Mouse (Mus musculus): ENCODE measurements around the gene Polr2l. TPM values are rescaled to one million over a fixed set of nuclear protein-coding genes. Genes with fewer than 3 reads are reported as not detected.

Polr2l gene
- polyA plus RNA-seq, 1 experiment from 2014 or later: 50.5 TPM

GRCm38 (mm10) chr7:141431434-141432185 is 43.3 kb downstream of the Polr2l start:
- H3K36me3 ChIP-seq (ENCODE audit: insufficient read depth, low read length): no peaks in the 10 kb centered on the region; the same call in 1 of the 2 replicates
- TF ChIP-seq EP300 (IDR thresholded peaks at IDR 0.05) (no peak), CTCF (IDR thresholded peaks at IDR 0.05) (no peak)
- H3K27me3 ChIP-seq (replicated peaks; ENCODE audit: insufficient read depth, low read length): no peaks in the 10 kb centered on the region
- H3K4me3 ChIP-seq (ENCODE audit: low read depth, low read length): no peak overlapping the region
- no peak overlapping the region for H3K9ac ChIP-seq (replicated peaks; ENCODE audit: low read depth)
- peaks cover 12% of the 10 kb centered on the region for H3K4me1 ChIP-seq (ENCODE audit: insufficient read depth, low read depth, low read length)
- ATAC-seq (no peak), DNase-seq (ENCODE audit: low spot score) (no peak)
- H3K4me2 ChIP-seq (replicated peaks; ENCODE audit: low read depth, low read length): no peak overlapping the region
- H3K27ac ChIP-seq (ENCODE audit: low read length): no peak overlapping the region
- WGBS: 90% methylated on average over 19 of the region's 19 CpGs
- no peaks in the 10 kb centered on the region for H3K9me3 ChIP-seq (ENCODE audit: low read length)

GRCm38 (mm10) chr7:141430585-141431240 is 44.2 kb downstream of the Polr2l start:
- DNase-seq (ENCODE audit: low spot score) (no peak), ATAC-seq (no peak)
- H3K4me1 ChIP-seq (ENCODE audit: insufficient read depth, low read depth, low read length): peaks cover 11% of the 10 kb centered on the region
- no peak overlapping the region for H3K4me3 ChIP-seq (ENCODE audit: low read depth, low read length)
- 96% methylated on average over 9 of the region's 9 CpGs for WGBS
- TF ChIP-seq EP300 (IDR thresholded peaks at IDR 0.05) (no peak), CTCF (IDR thresholded peaks at IDR 0.05) (no peak)
- H3K27ac ChIP-seq (ENCODE audit: low read length): no peak overlapping the region
- no peak overlapping the region for H3K9ac ChIP-seq (replicated peaks; ENCODE audit: low read depth)
- H3K4me2 ChIP-seq (replicated peaks; ENCODE audit: low read depth, low read length): no peak overlapping the region
- H3K36me3 ChIP-seq (ENCODE audit: insufficient read depth, low read length): no peaks in the 10 kb centered on the region; the same call in 1 of the 2 replicates
- no peaks in the 10 kb centered on the region for H3K27me3 ChIP-seq (replicated peaks; ENCODE audit: insufficient read depth, low read length)
- no peaks in the 10 kb centered on the region for H3K9me3 ChIP-seq (ENCODE audit: low read length)

DNA sequence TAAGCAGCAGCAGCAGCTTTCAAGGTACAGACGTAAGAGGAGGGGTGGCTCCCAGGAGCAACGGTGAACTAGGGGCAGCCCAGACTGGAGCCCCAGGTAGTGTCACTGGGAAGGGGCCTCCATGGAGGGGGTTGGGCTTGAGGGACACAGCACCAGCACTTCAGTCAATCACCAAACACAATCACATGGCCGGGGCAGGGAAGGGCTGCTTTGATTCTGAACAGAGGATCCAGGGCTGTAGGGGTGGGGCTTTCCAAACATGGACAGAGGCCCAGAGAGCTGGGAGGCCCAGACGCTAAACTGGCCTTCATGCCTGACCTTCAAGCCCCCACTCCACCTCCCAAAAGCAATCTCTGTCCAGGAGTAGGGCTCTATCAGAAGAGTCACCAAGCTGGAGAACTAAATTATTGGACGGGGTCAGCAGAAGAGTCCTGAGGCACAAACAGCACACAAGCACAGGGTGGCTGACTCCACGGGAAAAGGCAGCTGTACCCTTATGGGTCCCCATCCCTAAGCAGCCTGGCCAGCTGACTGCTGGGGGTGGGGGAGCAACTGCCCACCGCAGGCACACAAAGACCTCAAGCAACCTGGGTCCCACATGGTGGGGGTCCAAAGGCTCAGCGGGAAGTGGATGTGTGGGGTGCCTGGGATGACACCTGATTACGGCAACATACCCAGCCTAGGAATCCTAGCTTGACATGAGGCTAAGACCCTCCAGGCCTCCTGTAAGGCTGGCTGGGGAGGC is 44.9 kb downstream of the Polr2l start:
- 60% methylated on average over 9 of the region's 9 CpGs for WGBS
- H3K4me2 ChIP-seq (replicated peaks; ENCODE audit: low read depth, low read length): no peak overlapping the region
- H3K27ac ChIP-seq (ENCODE audit: low read length): no peak overlapping the region
- no peak for TF ChIP-seq EP300 (IDR thresholded peaks at IDR 0.05)
- TF ChIP-seq CTCF (IDR thresholded peaks at IDR 0.05): no peak
- H3K4me1 ChIP-seq (ENCODE audit: insufficient read depth, low read depth, low read length): peaks cover 8% of the 10 kb centered on the region
- no peaks in the 10 kb centered on the region for H3K9me3 ChIP-seq (ENCODE audit: low read length)
- no peak for ATAC-seq
- no peaks in the 10 kb centered on the region for H3K27me3 ChIP-seq (replicated peaks; ENCODE audit: insufficient read depth, low read length)
- no peak overlapping the region for H3K4me3 ChIP-seq (ENCODE audit: low read depth, low read length)
- DNase-seq (ENCODE audit: low spot score): no peak
- no peaks in the 10 kb centered on the region; the same call in 1 of the 2 replicates for H3K36me3 ChIP-seq (ENCODE audit: insufficient read depth, low read length)
- no peak overlapping the region for H3K9ac ChIP-seq (replicated peaks; ENCODE audit: low read depth)

DNA sequence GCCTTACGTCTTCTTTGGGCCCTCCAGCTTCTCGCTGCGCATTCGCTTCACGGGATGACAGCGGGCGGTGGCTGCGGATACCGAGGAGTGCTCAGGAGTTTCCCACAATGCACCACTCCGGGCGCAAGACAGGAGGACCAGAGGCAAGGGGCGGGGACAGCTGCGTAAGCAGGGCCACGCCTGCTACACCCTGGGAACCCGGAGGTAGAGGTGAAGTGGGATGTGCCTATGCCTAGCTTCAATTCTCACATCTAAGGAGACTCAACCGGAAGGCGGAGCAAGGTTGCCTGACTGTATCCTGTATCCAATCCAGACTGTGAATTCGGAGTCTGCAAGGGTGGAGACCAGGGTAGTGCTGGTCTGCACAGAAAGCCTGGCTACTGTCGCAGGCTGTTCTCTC is 45.6 kb downstream of the Polr2l start, which contains the start of gene Cend1:
Gene Cend1 (minus strand): TSS at position 182 of the 400 bp plus-strand sequence.
- Histone ChIP-seq H3K4me2 (replicated peaks; ENCODE audit: low read depth, low read length) (no peak within 1 kb of the TSS), H3K36me3 (ENCODE audit: insufficient read depth, low read length) (no peaks in the 10 kb centered on the region; the same call in 1 of the 2 replicates), H3K4me1 (ENCODE audit: insufficient read depth, low read depth, low read length) (peaks cover 2% of the 10 kb centered on the region), H3K9me3 (ENCODE audit: low read length) (no peaks in the 10 kb centered on the region), H3K27ac (ENCODE audit: low read length) (no peak within 1 kb of the TSS), H3K9ac (replicated peaks; ENCODE audit: low read depth) (no peak within 1 kb of the TSS), H3K4me3 (ENCODE audit: low read depth, low read length) (no peak within 1 kb of the TSS), H3K27me3 (replicated peaks; ENCODE audit: insufficient read depth, low read length) (no peaks in the 10 kb centered on the region)
- 6% methylated on average over 19 of the region's 19 CpGs for WGBS
- DNase-seq (ENCODE audit: low spot score) (peak; percentile 26), ATAC-seq (peak; percentile 43)
- TF ChIP-seq EP300 (IDR thresholded peaks at IDR 0.05): no peak
- TF ChIP-seq CTCF (IDR thresholded peaks at IDR 0.05): no peak

DNA sequence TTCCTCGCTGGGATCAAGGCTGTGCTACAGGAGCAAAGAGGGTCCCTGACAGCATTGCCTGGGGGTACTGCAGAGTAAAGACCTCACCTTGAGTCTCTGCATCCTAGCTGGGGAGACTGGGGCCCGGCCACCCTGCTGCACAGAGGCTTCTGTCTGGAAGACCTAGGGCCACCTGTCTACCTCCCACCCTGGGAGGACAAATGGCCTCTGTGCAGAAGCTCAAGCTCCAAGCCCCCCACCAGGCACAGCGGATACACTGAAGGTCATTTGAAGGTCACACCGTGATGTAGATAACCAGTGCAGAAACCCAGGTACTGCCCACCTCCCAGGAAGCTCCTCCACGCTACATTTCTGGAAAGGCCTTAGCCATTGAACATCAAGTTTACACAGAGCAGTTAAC is 46.2 kb downstream of the Polr2l start:
- H3K9ac ChIP-seq (replicated peaks; ENCODE audit: low read depth): no peak overlapping the region
- H3K9me3 ChIP-seq (ENCODE audit: low read length): no peaks in the 10 kb centered on the region
- H3K4me1 ChIP-seq (ENCODE audit: insufficient read depth, low read depth, low read length): no peaks in the 10 kb centered on the region
- ATAC-seq (no peak), DNase-seq (ENCODE audit: low spot score) (no peak)
- H3K4me3 ChIP-seq (ENCODE audit: low read depth, low read length): no peak overlapping the region
- TF ChIP-seq CTCF (IDR thresholded peaks at IDR 0.05) (no peak), EP300 (IDR thresholded peaks at IDR 0.05) (no peak)
- H3K27ac ChIP-seq (ENCODE audit: low read length): no peak overlapping the region
- WGBS: 70% methylated on average over 4 of the region's 5 CpGs
- H3K27me3 ChIP-seq (replicated peaks; ENCODE audit: insufficient read depth, low read length): no peaks in the 10 kb centered on the region
- no peak overlapping the region for H3K4me2 ChIP-seq (replicated peaks; ENCODE audit: low read depth, low read length)
- H3K36me3 ChIP-seq (ENCODE audit: insufficient read depth, low read length): no peaks in the 10 kb centered on the region; the same call in 1 of the 2 replicates
